Mouse (Mus musculus): ENCODE measurements around the gene Znrf1. TPM values are rescaled to one million over a fixed set of nuclear protein-coding genes. Genes with fewer than 3 reads are reported as not detected.
"Not testable (repeated sequence)": the region's sequence is repeated elsewhere in the genome, so short reads cannot be mapped to it uniquely, and the experiment has no call there.

Gene Znrf1
- polyA plus RNA-seq (2014; fragmentation: Nextera tagmentation; extraction: Ambion mirVana) = 64.1 and 71.5 TPM in 2 replicates

- DNase-seq (ENCODE audit: low spot score) = peak; percentile 94
- under 1% methylated on average over 58 of the region's 100 CpGs for WGBS
- Histone ChIP-seq H3K27ac (ENCODE audit: low read depth, low read length) (peak within 1 kb of the TSS; percentile 90), H3K27me3 (ENCODE audit: control insufficient read depth, insufficient read depth, low read length) (no peaks in the 10 kb centered on the region), H3K4me2 (ENCODE audit: low read depth, low read length, severe bottlenecking) (peak within 1 kb of the TSS; percentile 83), H3K9ac (ENCODE audit: low read length) (peak within 1 kb of the TSS; percentile 97), H3K9me3 (ENCODE audit: control insufficient read depth, low read length) (no peaks in the 10 kb centered on the region), H3K4me3 (ENCODE audit: low read depth, low read length) (peak within 1 kb of the TSS; percentile 96), H3K36me3 (ENCODE audit: control insufficient read depth, insufficient read depth, low read length) (no peaks in the 10 kb centered on the region), H3K4me1 (replicated peaks; ENCODE audit: control insufficient read depth, insufficient read depth, low read length) (peaks cover 18% of the 10 kb centered on the region)
- peak; percentile 94 for ATAC-seq (replicated peaks; ENCODE audit: low FRiP score)
Observed at GRCm38 (mm10) chr8:111536031-111536977, at the start of gene Znrf1. Znrf1 (plus strand) TSS chr8:111536097.

GRCm38 (mm10) chr8:111490034-111490591 lies 45.8 kb upstream of the Znrf1 start:
- no peaks in the 10 kb centered on the region for H3K4me1 ChIP-seq (replicated peaks; ENCODE audit: control insufficient read depth, insufficient read depth, low read length)
- H3K36me3 ChIP-seq (ENCODE audit: control insufficient read depth, insufficient read depth, low read length) = no peaks in the 10 kb centered on the region
- no peak overlapping the region for H3K4me2 ChIP-seq (ENCODE audit: low read depth, low read length, severe bottlenecking)
- H3K4me3 ChIP-seq (ENCODE audit: low read depth, low read length) = no peak overlapping the region
- 91% methylated on average over 10 of the region's 10 CpGs for WGBS
- DNase-seq (ENCODE audit: low spot score) = no peak
- no peaks in the 10 kb centered on the region for H3K9me3 ChIP-seq (ENCODE audit: control insufficient read depth, low read length)
- ATAC-seq (replicated peaks; ENCODE audit: low FRiP score) = no peak
- H3K9ac ChIP-seq (ENCODE audit: low read length) = no peak overlapping the region
- H3K27me3 ChIP-seq (ENCODE audit: control insufficient read depth, insufficient read depth, low read length) = no peaks in the 10 kb centered on the region
- no peak overlapping the region for H3K27ac ChIP-seq (ENCODE audit: low read depth, low read length)

- ATAC-seq (replicated peaks; ENCODE audit: low FRiP score) = no peak
- Histone ChIP-seq H3K4me1 (replicated peaks; ENCODE audit: control insufficient read depth, insufficient read depth, low read length) (no peaks in the 10 kb centered on the region), H3K27ac (ENCODE audit: low read depth, low read length) (no peak overlapping the region), H3K4me2 (ENCODE audit: low read depth, low read length, severe bottlenecking) (no peak overlapping the region), H3K27me3 (ENCODE audit: control insufficient read depth, insufficient read depth, low read length) (no peaks in the 10 kb centered on the region), H3K36me3 (ENCODE audit: control insufficient read depth, insufficient read depth, low read length) (no peaks in the 10 kb centered on the region), H3K9me3 (ENCODE audit: control insufficient read depth, low read length) (no peaks in the 10 kb centered on the region), H3K4me3 (ENCODE audit: low read depth, low read length) (no peak overlapping the region), H3K9ac (ENCODE audit: low read length) (no peak overlapping the region)
- no peak for DNase-seq (ENCODE audit: low spot score)
- WGBS = 86% methylated on average over 7 of the region's 7 CpGs
Observed at GRCm38 (mm10) chr8:111491191-111491590, 44.7 kb upstream of the Znrf1 start.

DNA sequence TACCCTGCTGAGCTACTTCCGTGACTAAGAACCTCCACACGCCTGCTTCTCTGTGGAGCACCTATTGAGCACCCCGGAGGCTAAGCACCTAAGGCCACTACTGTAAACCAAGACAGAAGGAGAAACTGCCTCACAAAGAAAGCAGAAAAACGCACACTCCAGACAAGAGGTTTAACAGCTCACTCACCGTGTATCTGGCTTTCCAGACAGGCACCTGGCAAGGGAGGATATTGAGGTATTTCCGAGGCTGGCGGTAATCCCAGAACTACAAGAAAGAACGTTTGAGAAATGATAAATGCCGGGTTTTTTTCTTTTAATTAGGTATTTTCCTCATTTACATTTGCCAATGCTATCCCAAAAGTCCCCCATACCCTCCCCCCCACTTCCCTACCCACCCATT lies 43.4 kb upstream of the Znrf1 start:
- no peaks in the 10 kb centered on the region for H3K4me1 ChIP-seq (replicated peaks; ENCODE audit: control insufficient read depth, insufficient read depth, low read length)
- H3K4me3 ChIP-seq (ENCODE audit: low read depth, low read length) = no peak overlapping the region
- H3K9ac ChIP-seq (ENCODE audit: low read length) = no peak overlapping the region
- no peak for ATAC-seq (replicated peaks; ENCODE audit: low FRiP score)
- H3K9me3 ChIP-seq (ENCODE audit: control insufficient read depth, low read length) = no peaks in the 10 kb centered on the region
- no peak overlapping the region for H3K27ac ChIP-seq (ENCODE audit: low read depth, low read length)
- H3K27me3 ChIP-seq (ENCODE audit: control insufficient read depth, insufficient read depth, low read length) = no peaks in the 10 kb centered on the region
- 90% methylated on average over 9 of the region's 9 CpGs for WGBS
- no peaks in the 10 kb centered on the region for H3K36me3 ChIP-seq (ENCODE audit: control insufficient read depth, insufficient read depth, low read length)
- no peak for DNase-seq (ENCODE audit: low spot score)
- no peak overlapping the region for H3K4me2 ChIP-seq (ENCODE audit: low read depth, low read length, severe bottlenecking)

- Histone ChIP-seq H3K9me3 (ENCODE audit: control insufficient read depth, low read length) (no peaks in the 10 kb centered on the region), H3K4me3 (ENCODE audit: low read depth, low read length) (no peak overlapping the region), H3K9ac (ENCODE audit: low read length) (no peak overlapping the region), H3K4me2 (ENCODE audit: low read depth, low read length, severe bottlenecking) (no peak overlapping the region), H3K27ac (ENCODE audit: low read depth, low read length) (no peak overlapping the region), H3K36me3 (ENCODE audit: control insufficient read depth, insufficient read depth, low read length) (no peaks in the 10 kb centered on the region), H3K4me1 (replicated peaks; ENCODE audit: control insufficient read depth, insufficient read depth, low read length) (no peaks in the 10 kb centered on the region), H3K27me3 (ENCODE audit: control insufficient read depth, insufficient read depth, low read length) (no peaks in the 10 kb centered on the region)
- DNase-seq (ENCODE audit: low spot score) = no peak
- WGBS = 89% methylated on average over 3 of the region's 3 CpGs
- ATAC-seq (replicated peaks; ENCODE audit: low FRiP score) = no peak
Observed at GRCm38 (mm10) chr8:111493176-111493575, 42.7 kb upstream of the Znrf1 start.

DNA sequence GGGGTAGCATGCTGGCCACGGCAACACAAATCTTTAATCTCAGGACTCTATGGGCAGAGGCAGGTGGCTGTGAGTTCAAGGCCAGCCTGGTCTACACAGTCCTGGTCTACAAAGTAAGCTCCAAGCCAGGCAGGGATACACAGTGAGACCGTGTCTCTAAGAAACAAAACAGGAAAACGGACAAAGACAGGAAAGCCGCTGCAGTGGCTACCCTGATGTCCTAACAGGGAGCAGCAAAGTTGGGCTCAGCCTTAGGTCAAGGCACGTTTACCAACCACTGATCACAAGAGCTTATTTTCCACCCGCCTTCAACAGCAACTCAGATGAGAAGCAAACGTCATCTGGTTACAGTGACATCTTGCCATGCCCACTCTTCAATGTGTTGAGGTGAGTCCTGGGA lies 39.6 kb upstream of the Znrf1 start:
- no peak for DNase-seq (ENCODE audit: low spot score)
- no peak overlapping the region for H3K9ac ChIP-seq (ENCODE audit: low read length)
- no peaks in the 10 kb centered on the region for H3K27me3 ChIP-seq (ENCODE audit: control insufficient read depth, insufficient read depth, low read length)
- no peaks in the 10 kb centered on the region for H3K36me3 ChIP-seq (ENCODE audit: control insufficient read depth, insufficient read depth, low read length)
- no peak overlapping the region for H3K4me2 ChIP-seq (ENCODE audit: low read depth, low read length, severe bottlenecking)
- no peak overlapping the region for H3K4me3 ChIP-seq (ENCODE audit: low read depth, low read length)
- no peak for ATAC-seq (replicated peaks; ENCODE audit: low FRiP score)
- WGBS = 89% methylated on average over 7 of the region's 7 CpGs
- no peaks in the 10 kb centered on the region for H3K4me1 ChIP-seq (replicated peaks; ENCODE audit: control insufficient read depth, insufficient read depth, low read length)
- H3K9me3 ChIP-seq (ENCODE audit: control insufficient read depth, low read length) = no peaks in the 10 kb centered on the region
- H3K27ac ChIP-seq (ENCODE audit: low read depth, low read length) = no peak overlapping the region

GRCm38 (mm10) chr8:111498249-111498648 lies 37.6 kb upstream of the Znrf1 start:
- H3K27me3 ChIP-seq (ENCODE audit: control insufficient read depth, insufficient read depth, low read length); H3K9ac ChIP-seq (ENCODE audit: low read length); H3K36me3 ChIP-seq (ENCODE audit: control insufficient read depth, insufficient read depth, low read length); ATAC-seq (replicated peaks; ENCODE audit: low FRiP score); H3K4me2 ChIP-seq (ENCODE audit: low read depth, low read length, severe bottlenecking); DNase-seq (ENCODE audit: low spot score); H3K27ac ChIP-seq (ENCODE audit: low read depth, low read length); H3K4me1 ChIP-seq (replicated peaks; ENCODE audit: control insufficient read depth, insufficient read depth, low read length); H3K4me3 ChIP-seq (ENCODE audit: low read depth, low read length); H3K9me3 ChIP-seq (ENCODE audit: control insufficient read depth, low read length): not testable (repeated sequence)
- WGBS = 86% methylated on average over 4 of the region's 6 CpGs

GRCm38 (mm10) chr8:111501724-111502464 lies 34.0 kb upstream of the Znrf1 start:
- H3K4me2 ChIP-seq (ENCODE audit: low read depth, low read length, severe bottlenecking) = no peak overlapping the region
- no peak overlapping the region for H3K4me3 ChIP-seq (ENCODE audit: low read depth, low read length)
- no peaks in the 10 kb centered on the region for H3K36me3 ChIP-seq (ENCODE audit: control insufficient read depth, insufficient read depth, low read length)
- no peak overlapping the region for H3K9ac ChIP-seq (ENCODE audit: low read length)
- H3K27ac ChIP-seq (ENCODE audit: low read depth, low read length) = no peak overlapping the region
- ATAC-seq (replicated peaks; ENCODE audit: low FRiP score) (no peak), DNase-seq (ENCODE audit: low spot score) (no peak)
- no peaks in the 10 kb centered on the region for H3K4me1 ChIP-seq (replicated peaks; ENCODE audit: control insufficient read depth, insufficient read depth, low read length)
- no peaks in the 10 kb centered on the region for H3K27me3 ChIP-seq (ENCODE audit: control insufficient read depth, insufficient read depth, low read length)
- 74% methylated on average over 11 of the region's 11 CpGs for WGBS
- H3K9me3 ChIP-seq (ENCODE audit: control insufficient read depth, low read length) = no peaks in the 10 kb centered on the region
